Mouse (Mus musculus) lung, embryonic 16.5 days (tissue): ENCODE data around the gene Cltrn. TPM values are rescaled to one million over a fixed set of nuclear protein-coding genes. Genes with fewer than 3 reads are reported as not detected.

Experiments used
- ATAC-seq: fragments of 200-750 bp; cut with Nextera tagmentation; 2 replicates; pipeline ENCODE4 v1.8.0; 2017; ENCODE audit warnings: low read depth, mild to moderate bottlenecking, moderate library complexity
- H3K27ac ChIP-seq: fragments of 300-500 bp; sonication (generic); 2 replicates; pipeline ENCODE4 v1.5.1; 2014; ENCODE audit warnings: mild to moderate bottlenecking, control low read depth, low read length
- H3K27me3 ChIP-seq: fragments of 300-500 bp; sonication (generic); 2 replicates; pipeline ENCODE4 v1.6.1; 2014; ENCODE audit warnings: low read depth, low read length, mixed read lengths; ENCODE audit not compliant: control insufficient read depth, insufficient read depth
- H3K36me3 ChIP-seq: fragments of 300-500 bp; sonication (generic); 2 replicates; pipeline ENCODE4 v1.6.1; 2014; ENCODE audit warnings: low read length; ENCODE audit not compliant: control insufficient read depth, insufficient read depth
- H3K4me1 ChIP-seq: fragments of 300-500 bp; sonication (generic); replicated peaks from 2 replicates; pipeline ENCODE4 v1.6.1; 2014; ENCODE audit warnings: low read length, mixed read lengths; ENCODE audit not compliant: control insufficient read depth, insufficient read depth
- H3K4me2 ChIP-seq: fragments of 300-500 bp; sonication (generic); 2 replicates; pipeline ENCODE4 v1.6.1; 2014; ENCODE audit warnings: low read depth, low read length, control low read depth
- H3K4me3 ChIP-seq: fragments of 300-500 bp; sonication (generic); 2 replicates; pipeline ENCODE4 v1.5.1; 2014; ENCODE audit warnings: mild to moderate bottlenecking, low read length, control low read depth
- H3K9ac ChIP-seq: fragments of 300-500 bp; sonication (generic); 2 replicates; pipeline ENCODE4 v1.6.1; 2014; ENCODE audit warnings: low read length, control low read depth
- H3K9me3 ChIP-seq: fragments of 300-500 bp; sonication (generic); 2 replicates; pipeline ENCODE4 v1.6.1; 2016; ENCODE audit warnings: low read length; ENCODE audit not compliant: control insufficient read depth
- WGBS: fragments of 180-500 bp; shearing (Covaris S2); extraction: QIAGEN DNeasy Blood & Tissue Kit; methylation state at CpG from one replicate; pipeline ENCODE4 v1.1.7; 2014; 5-methylcytosine and 5-hydroxymethylcytosine counted together
- polyA plus RNA-seq: library from polyadenylated mRNA; unstranded; fragments of >200 nt; fragmentation: Nextera tagmentation; extraction: Ambion mirVana; gene quantifications from 2 replicates; pipeline ENCODE4 v1.2.1, GENCODE M21; 2015

Cltrn gene
- polyA plus RNA-seq = 0.39 and 0.70 TPM in 2 replicates

DNA sequence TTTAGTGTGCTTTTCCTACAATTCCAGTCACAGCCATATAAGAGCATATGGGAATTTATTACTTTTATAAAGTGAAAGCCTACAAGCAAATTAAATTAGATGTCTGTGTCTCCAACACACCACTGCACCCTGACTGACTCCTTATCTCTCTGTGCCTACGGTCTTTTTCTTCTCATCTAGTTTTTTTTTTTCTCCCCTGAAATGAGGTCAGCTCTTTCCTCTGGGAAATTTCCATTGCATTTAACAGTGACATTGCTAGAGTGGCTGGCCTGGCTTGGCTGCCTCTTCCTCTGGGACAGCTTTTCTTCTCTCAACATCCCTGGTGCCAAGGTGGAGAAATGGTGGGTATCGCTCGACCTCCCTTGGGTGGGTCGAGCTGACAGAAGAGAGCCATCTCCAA, at the start of gene Cltrn:
Gene Cltrn (plus strand): TSS at position 249 of the 400 bp plus-strand sequence.
- no peak within 1 kb of the TSS for H3K4me3 ChIP-seq
- no peaks in the 10 kb centered on the region for H3K9me3 ChIP-seq
- H3K27ac ChIP-seq = no peak within 1 kb of the TSS
- 74% methylated on average over 4 of the region's 4 CpGs for WGBS
- H3K4me2 ChIP-seq = no peak within 1 kb of the TSS
- no peaks in the 10 kb centered on the region for H3K27me3 ChIP-seq
- H3K9ac ChIP-seq = no peak within 1 kb of the TSS
- no peak for ATAC-seq
- no peaks in the 10 kb centered on the region for H3K36me3 ChIP-seq
- no peaks in the 10 kb centered on the region for H3K4me1 ChIP-seq

- no peaks in the 10 kb centered on the region for H3K9me3 ChIP-seq
- no peaks in the 10 kb centered on the region for H3K4me1 ChIP-seq
- no peak overlapping the region for H3K9ac ChIP-seq
- H3K4me2 ChIP-seq = no peak overlapping the region
- ATAC-seq = no peak
- no peak overlapping the region for H3K27ac ChIP-seq
- no peaks in the 10 kb centered on the region for H3K36me3 ChIP-seq
- no peak overlapping the region for H3K4me3 ChIP-seq
- WGBS = 43% methylated on average over 2 of the region's 2 CpGs
- H3K27me3 ChIP-seq = no peaks in the 10 kb centered on the region
Measured at GRCm38 (mm10) chrX:164038882-164039281, 49.7 kb upstream of the Cltrn start.

DNA sequence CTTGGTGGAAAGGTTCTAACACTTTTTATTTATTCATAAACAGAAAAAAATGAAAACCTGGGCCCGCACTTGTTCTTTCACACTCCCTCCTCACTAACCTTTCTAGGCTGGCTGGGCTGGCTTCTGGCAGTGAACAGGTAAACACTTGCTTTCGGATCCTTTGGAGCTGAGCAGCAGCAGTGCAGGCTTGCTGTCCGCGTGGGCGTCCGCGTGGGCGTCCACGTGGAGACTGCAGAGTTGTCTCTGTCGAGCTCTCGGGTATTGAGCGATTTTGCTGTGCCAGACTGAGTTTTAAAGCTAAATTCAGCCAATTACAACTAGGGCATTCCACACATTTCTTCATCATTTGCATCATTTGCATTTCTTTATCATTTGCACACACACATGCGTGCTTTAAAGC, 46.6 kb upstream of the Cltrn start:
- H3K9ac ChIP-seq = no peak overlapping the region
- H3K27me3 ChIP-seq = no peaks in the 10 kb centered on the region
- no peak overlapping the region for H3K4me2 ChIP-seq
- no peaks in the 10 kb centered on the region for H3K9me3 ChIP-seq
- WGBS = 56% methylated on average over 13 of the region's 13 CpGs
- H3K36me3 ChIP-seq = no peaks in the 10 kb centered on the region
- no peak overlapping the region for H3K4me3 ChIP-seq
- no peaks in the 10 kb centered on the region for H3K4me1 ChIP-seq
- ATAC-seq = no peak
- H3K27ac ChIP-seq = no peak overlapping the region

DNA sequence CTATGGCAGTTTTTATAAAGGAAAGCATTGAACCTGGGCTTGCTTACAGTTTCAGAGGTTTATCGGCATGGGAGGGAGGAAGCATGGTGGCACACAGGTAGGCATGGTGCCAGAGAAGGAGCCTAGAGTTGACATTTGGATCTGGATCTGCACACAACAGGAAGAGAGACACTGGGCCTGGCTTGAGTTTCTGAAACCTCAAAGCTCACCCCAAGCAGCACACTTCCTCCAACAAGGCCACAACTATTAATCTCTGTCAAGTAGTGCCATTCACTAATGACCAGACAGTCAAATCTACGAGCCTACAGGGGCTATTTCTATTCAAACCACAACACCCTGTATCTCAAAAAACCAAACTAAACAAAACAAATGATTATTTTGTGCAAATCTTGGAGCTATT, 41.9 kb upstream of the Cltrn start:
- Histone ChIP-seq H3K4me1 (no peaks in the 10 kb centered on the region), H3K36me3 (no peaks in the 10 kb centered on the region)

DNA sequence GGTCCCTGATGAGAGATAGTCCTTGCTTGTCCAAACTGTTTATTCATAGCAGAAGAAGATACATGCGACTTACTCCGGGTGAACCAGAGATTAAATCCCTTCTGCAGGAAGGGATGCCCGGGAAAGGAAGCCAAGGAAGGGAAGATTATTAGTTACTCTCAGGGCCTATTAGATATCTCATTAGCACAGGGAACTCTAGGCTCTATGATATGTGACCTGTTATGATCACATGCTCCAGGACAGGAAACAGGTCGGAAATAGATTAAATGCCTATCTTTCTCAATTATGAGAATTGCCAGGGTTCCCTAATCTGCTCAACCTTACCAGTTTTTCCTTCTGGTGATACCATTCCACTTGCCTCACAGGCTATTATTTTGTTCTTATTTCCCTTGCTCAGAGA, 32.9 kb upstream of the Cltrn start:
- H3K9ac ChIP-seq = no peak overlapping the region
- H3K4me3 ChIP-seq = no peak overlapping the region
- no peak for ATAC-seq
- 76% methylated on average over 4 of the region's 4 CpGs for WGBS
- H3K27me3 ChIP-seq = no peaks in the 10 kb centered on the region
- H3K36me3 ChIP-seq = no peaks in the 10 kb centered on the region
- H3K27ac ChIP-seq = no peak overlapping the region
- no peak overlapping the region for H3K4me2 ChIP-seq
- H3K9me3 ChIP-seq = no peaks in the 10 kb centered on the region
- no peaks in the 10 kb centered on the region for H3K4me1 ChIP-seq

More for the DNA sequence above, 41.9 kb upstream of the Cltrn start:
- no peak for ATAC-seq
- no peak overlapping the region for H3K4me3 ChIP-seq
- WGBS = 49% methylated on average over 2 of the region's 2 CpGs
- no peaks in the 10 kb centered on the region for H3K9me3 ChIP-seq
- no peaks in the 10 kb centered on the region for H3K27me3 ChIP-seq
- no peak overlapping the region for H3K27ac ChIP-seq
- H3K9ac ChIP-seq = no peak overlapping the region
- no peak overlapping the region for H3K4me2 ChIP-seq

- no peak overlapping the region for H3K4me2 ChIP-seq
- ATAC-seq = no peak
Measured at GRCm38 (mm10) chrX:164058523-164058922, 30.1 kb upstream of the Cltrn start.

DNA sequence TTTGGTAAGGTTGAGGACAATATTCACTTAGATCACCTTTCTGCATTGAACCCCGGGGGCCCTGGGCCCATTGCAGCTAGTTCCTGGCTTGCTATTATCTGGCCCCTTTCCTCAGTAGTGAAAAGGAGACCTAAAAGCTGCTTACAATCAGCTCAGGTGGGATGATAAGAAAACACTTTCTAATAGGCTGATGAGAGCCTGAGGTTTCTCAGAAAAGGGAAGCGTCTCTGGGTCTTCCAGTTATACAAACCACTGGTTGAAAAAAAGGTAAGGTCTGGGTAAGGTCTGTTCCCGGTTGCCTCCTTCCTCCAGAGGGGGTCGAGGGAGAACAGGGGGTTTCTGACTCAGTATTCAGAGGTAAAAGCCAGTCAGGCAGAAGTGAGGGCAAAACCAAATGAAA, 29.6 kb upstream of the Cltrn start:
- Histone ChIP-seq H3K9me3 (no peaks in the 10 kb centered on the region), H3K36me3 (no peaks in the 10 kb centered on the region), H3K27ac (no peak overlapping the region), H3K27me3 (no peaks in the 10 kb centered on the region; the same call in 1 of the 2 replicates), H3K4me1 (no peaks in the 10 kb centered on the region), H3K9ac (no peak overlapping the region), H3K4me2 (no peak overlapping the region), H3K4me3 (no peak overlapping the region)
- ATAC-seq = no peak
- 75% methylated on average over 4 of the region's 4 CpGs for WGBS

More at GRCm38 (mm10) chrX:164058523-164058922, 30.1 kb upstream of the Cltrn start:
- H3K4me3 ChIP-seq = no peak overlapping the region
- no peaks in the 10 kb centered on the region for H3K4me1 ChIP-seq
- no peak overlapping the region for H3K27ac ChIP-seq
- 80% methylated on average over 3 of the region's 3 CpGs for WGBS
- no peaks in the 10 kb centered on the region; the same call in 1 of the 2 replicates for H3K27me3 ChIP-seq
- H3K9ac ChIP-seq = no peak overlapping the region
- H3K36me3 ChIP-seq = no peaks in the 10 kb centered on the region
- H3K9me3 ChIP-seq = no peaks in the 10 kb centered on the region

- Histone ChIP-seq H3K4me3 (no peak overlapping the region), H3K9ac (no peak overlapping the region), H3K36me3 (no peaks in the 10 kb centered on the region), H3K9me3 (no peaks in the 10 kb centered on the region), H3K27ac (no peak overlapping the region), H3K4me1 (no peaks in the 10 kb centered on the region), H3K4me2 (no peak overlapping the region), H3K27me3 (no peaks in the 10 kb centered on the region)
- 9% methylated on average over 2 of the region's 2 CpGs for WGBS
- ATAC-seq = peak; percentile 61; the same call in 1 of the 2 replicates
Measured at GRCm38 (mm10) chrX:164066185-164066584, 22.4 kb upstream of the Cltrn start.

DNA sequence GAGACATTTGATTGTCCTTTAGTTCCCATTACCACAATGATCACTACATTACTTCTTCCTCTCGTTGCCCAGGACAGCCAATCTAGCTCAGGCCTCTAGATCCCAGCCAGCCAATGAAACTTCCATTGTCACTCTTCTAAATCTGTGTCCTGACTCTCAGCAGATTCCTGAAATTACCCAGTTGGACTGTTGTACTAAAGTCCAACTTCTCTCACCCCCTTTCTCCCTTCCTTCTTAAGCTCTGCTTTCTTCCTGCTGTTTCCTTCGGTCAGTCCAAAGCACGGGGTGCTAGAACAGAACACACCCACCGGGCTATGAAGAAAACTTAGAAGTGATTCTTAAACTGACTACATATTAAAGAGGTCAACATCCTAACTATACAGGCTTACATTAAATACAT, 19.7 kb upstream of the Cltrn start:
- no peak overlapping the region for H3K4me3 ChIP-seq
- no peak overlapping the region for H3K9ac ChIP-seq
- H3K27ac ChIP-seq = no peak overlapping the region
- H3K9me3 ChIP-seq = no peaks in the 10 kb centered on the region
- H3K4me1 ChIP-seq = no peaks in the 10 kb centered on the region
- no peaks in the 10 kb centered on the region for H3K36me3 ChIP-seq
- ATAC-seq = no peak
- H3K27me3 ChIP-seq = no peaks in the 10 kb centered on the region
- H3K4me2 ChIP-seq = no peak overlapping the region
- 83% methylated on average over 4 of the region's 4 CpGs for WGBS
